Mouse (Mus musculus) E14TG2a.4 (cell line): ENCODE results near the gene Igdcc4.

Source experiments
- H3K27me3 ChIP-seq: 2 replicates; pipeline ENCODE4 v1.6.1; 2014; ENCODE audit warnings: low read length, control low read depth; ENCODE audit not compliant: insufficient read depth
- H3K36me3 ChIP-seq: 2 replicates; pipeline ENCODE4 v1.6.1; 2014; ENCODE audit warnings: low read length, control low read depth; ENCODE audit not compliant: insufficient read depth
- H3K4me1 ChIP-seq: replicated peaks from 2 replicates; pipeline ENCODE4 v1.6.1; 2014; ENCODE audit warnings: low read depth, low read length, control low read depth
- H3K4me3 ChIP-seq: replicated peaks from 2 replicates; pipeline ENCODE4 v1.5.1; 2014; ENCODE audit warnings: mild to moderate bottlenecking, low read length
- H3K9me3 ChIP-seq: 2 replicates; pipeline ENCODE4 v1.6.1; 2014; ENCODE audit warnings: low read length, control low read depth
- CTCF ChIP-seq: conservative IDR thresholded peaks from 2 replicates; pipeline ENCODE4 v1.5.1; 2014; ENCODE audit warnings: low read length
- NANOG ChIP-seq: IDR thresholded peaks from 2 replicates; pipeline ENCODE4 v1.6.1; 2014; ENCODE audit warnings: borderline replicate concordance, low read length, mixed read lengths
- POU5F1 ChIP-seq: IDR thresholded peaks from 2 replicates; pipeline ENCODE4 v1.6.1; 2014; ENCODE audit warnings: low read length, borderline replicate concordance

The Igdcc4 gene

GRCm38 (mm10) chr9:65168952-65169351, 67.7 kb downstream of the Igdcc4 start:
- Histone ChIP-seq H3K4me1 (peaks cover 54% of the 10 kb centered on the region), H3K9me3 (peaks cover 4% of the 10 kb centered on the region), H3K36me3 (no peaks in the 10 kb centered on the region), H3K4me3 (peak overlapping the region; percentile 53), H3K27me3 (peaks cover 16% of the 10 kb centered on the region)
- no peak for TF ChIP-seq NANOG
- TF ChIP-seq CTCF, result no peak
- no peak for TF ChIP-seq POU5F1

DNA sequence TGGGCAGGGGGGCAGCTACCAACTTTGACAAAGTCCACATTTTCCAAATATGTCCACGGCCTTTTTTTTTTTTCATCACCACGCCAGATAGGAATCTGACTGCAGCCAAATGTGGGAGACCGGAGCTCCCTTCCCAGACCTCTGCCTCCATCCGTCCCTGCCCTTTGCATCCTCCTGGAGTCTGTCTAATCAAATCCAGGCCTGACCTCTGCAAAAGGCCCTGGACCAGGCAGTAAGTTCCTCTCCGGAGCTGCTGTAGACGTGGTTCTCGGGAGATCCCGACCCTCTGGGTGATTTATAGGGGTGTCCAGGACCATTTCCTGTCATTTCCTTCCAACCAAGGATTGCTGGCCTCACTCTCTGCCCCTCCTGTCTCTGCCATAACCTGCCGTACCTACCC, 71.4 kb downstream of the Igdcc4 start:
- peaks cover 12% of the 10 kb centered on the region for H3K27me3 ChIP-seq
- no peak overlapping the region for H3K4me3 ChIP-seq
- H3K4me1 ChIP-seq, result peaks cover 53% of the 10 kb centered on the region
- H3K9me3 ChIP-seq, result no peaks in the 10 kb centered on the region
- no peak for TF ChIP-seq CTCF
- no peak for TF ChIP-seq POU5F1
- TF ChIP-seq NANOG, result no peak
- no peaks in the 10 kb centered on the region for H3K36me3 ChIP-seq

GRCm38 (mm10) chr9:65175234-65175938, 74.1 kb downstream of the Igdcc4 start:
- H3K9me3 ChIP-seq, result no peaks in the 10 kb centered on the region
- H3K27me3 ChIP-seq, result peaks cover 12% of the 10 kb centered on the region
- H3K36me3 ChIP-seq, result no peaks in the 10 kb centered on the region
- H3K4me3 ChIP-seq, result no peak overlapping the region; the same call in 1 of the 2 replicates
- H3K4me1 ChIP-seq, result peaks cover 56% of the 10 kb centered on the region
- TF ChIP-seq POU5F1 (no peak), NANOG (no peak), CTCF (no peak)

GRCm38 (mm10) chr9:65175939-65176871, 74.9 kb downstream of the Igdcc4 start:
- Histone ChIP-seq H3K27me3 (peaks cover 12% of the 10 kb centered on the region), H3K4me3 (peak overlapping the region; percentile 46), H3K36me3 (no peaks in the 10 kb centered on the region), H3K9me3 (no peaks in the 10 kb centered on the region), H3K4me1 (peaks cover 64% of the 10 kb centered on the region)
- TF ChIP-seq NANOG (no peak), CTCF (0 out of 2 replicates have a peak, but pooled peaks have one; percentile 6)

GRCm38 (mm10) chr9:65177497-65177896, 76.2 kb downstream of the Igdcc4 start:
- peaks cover 77% of the 10 kb centered on the region for H3K4me1 ChIP-seq
- no peaks in the 10 kb centered on the region for H3K9me3 ChIP-seq
- H3K4me3 ChIP-seq, result peak overlapping the region; percentile 66; the same call in 1 of the 2 replicates
- peaks cover 18% of the 10 kb centered on the region for H3K27me3 ChIP-seq
- TF ChIP-seq CTCF (no peak), NANOG (no peak), POU5F1 (no peak)
- H3K36me3 ChIP-seq, result no peaks in the 10 kb centered on the region

DNA sequence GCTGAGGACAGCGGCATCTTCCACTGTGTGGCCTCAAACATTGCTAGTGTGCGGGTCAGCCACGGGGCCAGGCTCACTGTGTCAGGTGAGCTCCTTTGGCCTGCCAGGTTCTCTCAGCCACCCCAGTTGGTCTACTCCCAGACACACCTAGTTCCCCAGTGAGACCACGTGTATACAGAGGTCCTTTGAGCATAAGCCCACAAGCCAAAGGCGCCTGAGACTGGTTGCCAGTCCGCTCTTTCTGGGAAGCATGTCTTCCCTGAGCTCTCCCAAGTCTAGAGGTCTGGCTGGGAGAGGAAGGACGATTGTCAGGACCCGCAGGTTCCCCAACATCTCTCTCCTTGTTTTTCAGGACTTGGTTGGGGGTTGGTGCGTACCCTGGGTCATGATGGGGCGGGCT, 76.6 kb downstream of the Igdcc4 start:
- H3K9me3 ChIP-seq, result no peaks in the 10 kb centered on the region
- H3K4me1 ChIP-seq, result peaks cover 81% of the 10 kb centered on the region
- H3K4me3 ChIP-seq, result peak overlapping the region; percentile 66
- TF ChIP-seq NANOG, result no peak
- TF ChIP-seq CTCF, result no peak
- no peak for TF ChIP-seq POU5F1
- no peaks in the 10 kb centered on the region for H3K36me3 ChIP-seq
- H3K27me3 ChIP-seq, result peaks cover 14% of the 10 kb centered on the region

- Histone ChIP-seq H3K36me3 (no peaks in the 10 kb centered on the region), H3K4me3 (peak overlapping the region; percentile 66), H3K27me3 (peaks cover 9% of the 10 kb centered on the region), H3K9me3 (no peaks in the 10 kb centered on the region), H3K4me1 (peaks cover 87% of the 10 kb centered on the region)
- TF ChIP-seq NANOG, result no peak
These were observed 77.3 kb downstream of the Igdcc4 start for GRCm38 (mm10) chr9:65178336-65179213.
